Comparison of ENCODE assay signal across 27 mouse cellular contexts in genomic region chr16:88941106-88941505, GRCm38 (mm10). TPM values are rescaled to one million over a fixed set of nuclear protein-coding genes. Genes with fewer than 3 reads are reported as not detected.
DNase-seq lines count a peak whose midpoint lies in the region; ATAC-seq and TF ChIP-seq lines count a peak whose summit lies in the region.
"Had no signal": no experiment of that assay in that cellular context is flagged by ENCODE, and none has a peak within 500 bp of the region (broad histone marks: within the 10 kb centered on the region; RNA-seq: fewer than 3 reads in every experiment).

No protein-coding gene starts in this region.

- H3K9me3 ChIP-seq in forebrain, embryonic 14.5 days (replicated peaks; ENCODE audit: control insufficient read depth, low read length): no peaks in the 10 kb centered on the region
- H3K9me3 ChIP-seq in forebrain, embryonic 11.5 days (ENCODE audit: control insufficient read depth, low read length): no peaks in the 10 kb centered on the region; the same call in 1 of the 2 replicates
- H3K9me3 ChIP-seq in forebrain, embryonic 16.5 days (ENCODE audit: control insufficient read depth, low read length): no peaks in the 10 kb centered on the region
- H3K9me3 ChIP-seq: embryonic facial prominence, embryonic 13.5 days; heart, embryonic 15.5 days; hindbrain, embryonic 15.5 days had no signal

- H3K4me1 ChIP-seq in forebrain, embryonic 14.5 days (ENCODE audit: control insufficient read depth, insufficient read depth, low read length): no peaks in the 10 kb centered on the region
- H3K4me1 ChIP-seq in forebrain, embryonic 11.5 days (replicated peaks; ENCODE audit: control insufficient read depth, insufficient read depth, low read length): no peaks in the 10 kb centered on the region
- H3K4me1 ChIP-seq in forebrain, embryonic 16.5 days (replicated peaks; ENCODE audit: control insufficient read depth, insufficient read depth, low read length): 0 out of 2 replicates have a peak, but pooled peaks cover 3% of the 10 kb centered on the region
- H3K4me1 ChIP-seq: embryonic facial prominence, embryonic 13.5 days; heart, embryonic 15.5 days; hindbrain, embryonic 15.5 days had no signal

- no peaks in the 10 kb centered on the region for H3K27me3 ChIP-seq in forebrain, embryonic 14.5 days (replicated peaks; ENCODE audit: control insufficient read depth, insufficient read depth, low read length)
- H3K27me3 ChIP-seq in forebrain, embryonic 11.5 days (ENCODE audit: control insufficient read depth, insufficient read depth, low read length): no peaks in the 10 kb centered on the region
- no peaks in the 10 kb centered on the region for H3K27me3 ChIP-seq in forebrain, embryonic 16.5 days (replicated peaks; ENCODE audit: control insufficient read depth, insufficient read depth, low read length)
- H3K27me3 ChIP-seq: embryonic facial prominence, embryonic 13.5 days; heart, embryonic 15.5 days; hindbrain, embryonic 15.5 days had no signal

- H3K27ac ChIP-seq in forebrain, embryonic 14.5 days (ENCODE audit: low read depth, low read length): no peak overlapping the region
- H3K27ac ChIP-seq in forebrain, embryonic 11.5 days (ENCODE audit: low read depth, low read length): no peak overlapping the region
- H3K27ac ChIP-seq in forebrain, embryonic 16.5 days (ENCODE audit: low read length): no peak overlapping the region
- H3K27ac ChIP-seq: embryonic facial prominence, embryonic 13.5 days; heart, adult 2 months; heart, embryonic 15.5 days; hindbrain, embryonic 15.5 days had no signal

- no peak overlapping the region for H3K4me2 ChIP-seq in forebrain, embryonic 14.5 days (ENCODE audit: low read length)
- no peak overlapping the region for H3K4me2 ChIP-seq in forebrain, embryonic 11.5 days (ENCODE audit: low read depth, low read length, severe bottlenecking)
- no peak overlapping the region for H3K4me2 ChIP-seq in forebrain, embryonic 16.5 days (ENCODE audit: low read length)
- H3K4me2 ChIP-seq: embryonic facial prominence, embryonic 13.5 days; heart, embryonic 11.5 days; heart, embryonic 15.5 days; hindbrain, embryonic 15.5 days had no signal

- H3K36me3 ChIP-seq in forebrain, embryonic 14.5 days (ENCODE audit: control insufficient read depth, insufficient read depth, low read length): no peaks in the 10 kb centered on the region
- no peaks in the 10 kb centered on the region for H3K36me3 ChIP-seq in forebrain, embryonic 11.5 days (ENCODE audit: control insufficient read depth, insufficient read depth, low read length)
- H3K36me3 ChIP-seq in forebrain, embryonic 16.5 days (ENCODE audit: control insufficient read depth, insufficient read depth): no peaks in the 10 kb centered on the region
- H3K36me3 ChIP-seq: embryonic facial prominence, embryonic 13.5 days; heart, embryonic 15.5 days; hindbrain, embryonic 15.5 days had no signal

- no peak overlapping the region for H3K9ac ChIP-seq in forebrain, embryonic 14.5 days (ENCODE audit: low read length)
- H3K9ac ChIP-seq in forebrain, embryonic 11.5 days (ENCODE audit: low read length): no peak overlapping the region
- H3K9ac ChIP-seq in forebrain, embryonic 16.5 days (replicated peaks; ENCODE audit: low read depth, low read length): no peak overlapping the region
- H3K9ac ChIP-seq: embryonic facial prominence, embryonic 13.5 days; heart, embryonic 15.5 days; hindbrain, embryonic 15.5 days had no signal

- TF ChIP-seq POLR2A in brain, embryonic 14.5 days (IDR thresholded peaks at IDR 0.05; ENCODE audit: borderline replicate concordance, extremely low read depth, insufficient read depth, insufficient read length, poor library complexity, severe bottlenecking): no peak

- 69% methylated on average over 6 of the region's 6 CpGs for WGBS in forebrain, embryonic 14.5 days
- 85% methylated on average over 6 of the region's 6 CpGs for WGBS in forebrain, embryonic 11.5 days
- whole genome bisulfite sequencing in forebrain, embryonic 16.5 days: 55% methylated on average over 6 of the region's 6 CpGs

- DNase-seq in forebrain, embryonic 14.5 days (ENCODE audit: low spot score): peak; percentile 51
- no peak for DNase-seq in forebrain, embryonic 11.5 days (ENCODE audit: low spot score)
- peak; percentile 1 to 55 for DNase-seq in layer of hippocampus, postnatal 14 days (ENCODE audit: low spot score in 2 of 2)
- no peak for DNase-seq in layer of hippocampus, adult 11-12 months (ENCODE audit: low spot score)
- DNase-seq in brain, embryonic 14.5 days (ENCODE audit: low read depth): peak; percentile 70
- DNase-seq in frontal cortex, postnatal 25 days (ENCODE audit: low spot score in 2 of 2): no peak
- DNase-seq: adrenal gland, adult 2 months; adrenal gland, postnatal 25 days; cerebellum, adult 11-12 months; cerebellum, postnatal 25 days; gastrocnemius, postnatal 14 days; heart, adult 2 months; heart, postnatal 14 days; kidney, adult 18-20 months had no signal

- no peak for TF ChIP-seq CTCF in brain, embryonic 14.5 days (IDR thresholded peaks at IDR 0.05; ENCODE audit: borderline replicate concordance, extremely low read depth, insufficient read depth, insufficient read length)

- ATAC-seq in forebrain, embryonic 14.5 days: peak; percentile 50; the same call in 1 of the 2 replicates
- no peak for ATAC-seq in forebrain, embryonic 11.5 days (replicated peaks; ENCODE audit: low FRiP score)
- peak; percentile 58 for ATAC-seq in forebrain, embryonic 16.5 days

- H3K4me3 ChIP-seq in forebrain, embryonic 14.5 days (ENCODE audit: low read depth, low read length): no peak overlapping the region
- no peak overlapping the region for H3K4me3 ChIP-seq in forebrain, embryonic 11.5 days (ENCODE audit: low read depth, low read length)
- no peak overlapping the region for H3K4me3 ChIP-seq in forebrain, embryonic 16.5 days (replicated peaks; ENCODE audit: low read length)
- H3K4me3 ChIP-seq: embryonic facial prominence, embryonic 13.5 days; heart, adult 2 months; heart, embryonic 15.5 days; hindbrain, embryonic 15.5 days had no signal

RNA-seq across cellular contexts. Expression of gene Krtap19-9b, which starts 9.0 kb away (rescaled TPM):
- polyA plus RNA-seq in forebrain, embryonic 14.5 days (2014; fragmentation: Nextera tagmentation; extraction: Ambion mirVana): not detected in 2 replicates
- not detected in 2 replicates for polyA plus RNA-seq in forebrain, embryonic 11.5 days (2014; fragmentation: Nextera tagmentation; extraction: Ambion mirVana)
- not detected for total RNA-seq in layer of hippocampus, postnatal 14 days (2021)
- not detected in 2 replicates for polyA plus RNA-seq in brain, embryonic 14.5 days (2012; rRNA removed)
- polyA plus RNA-seq in forebrain, embryonic 16.5 days (2015; fragmentation: Nextera tagmentation; extraction: Ambion mirVana): not detected in 2 replicates
- total RNA-seq: adrenal gland, adult 2 months; adrenal gland, postnatal 25 days; ES-E14; gastrocnemius, adult 18-20 months; gastrocnemius, postnatal 14 days; heart, adult 2 months; heart, postnatal 14 days; hematopoietic stem cell, adult 5-6 weeks had no signal
- polyA plus RNA-seq: adrenal gland, adult 2 months; cortical plate, adult 2 months; embryonic facial prominence, embryonic 13.5 days; frontal cortex, adult 2 months; gonadal fat pad, adult 2 months; heart, adult 2 months; heart, embryonic 11.5 days; heart, embryonic 15.5 days; hindbrain, embryonic 15.5 days; intestine, embryonic 14.5 days; kidney, embryonic 14.5 days had no signal

RNA-seq across cellular contexts. Expression of gene Krtap16-3, which starts 21.6 kb away (rescaled TPM):
- polyA plus RNA-seq in forebrain, embryonic 14.5 days (2014; fragmentation: Nextera tagmentation; extraction: Ambion mirVana): not detected in 2 replicates
- polyA plus RNA-seq in forebrain, embryonic 11.5 days (2014; fragmentation: Nextera tagmentation; extraction: Ambion mirVana): not detected in 2 replicates
- not detected for total RNA-seq in layer of hippocampus, postnatal 14 days (2021)
- polyA plus RNA-seq in brain, embryonic 14.5 days (2012; rRNA removed): not detected in 2 replicates
- polyA plus RNA-seq in forebrain, embryonic 16.5 days (2015; fragmentation: Nextera tagmentation; extraction: Ambion mirVana): not detected in 2 replicates
- total RNA-seq: adrenal gland, adult 2 months; adrenal gland, postnatal 25 days; ES-E14; gastrocnemius, adult 18-20 months; gastrocnemius, postnatal 14 days; heart, adult 2 months; heart, postnatal 14 days; hematopoietic stem cell, adult 5-6 weeks had no signal
- polyA plus RNA-seq: adrenal gland, adult 2 months; cortical plate, adult 2 months; embryonic facial prominence, embryonic 13.5 days; frontal cortex, adult 2 months; gonadal fat pad, adult 2 months; heart, adult 2 months; heart, embryonic 11.5 days; heart, embryonic 15.5 days; hindbrain, embryonic 15.5 days; intestine, embryonic 14.5 days; kidney, embryonic 14.5 days had no signal

RNA-seq across cellular contexts. Expression of gene Krtap19-5, which starts 44.8 kb away (rescaled TPM):
- not detected in 2 replicates for polyA plus RNA-seq in forebrain, embryonic 14.5 days (2014; fragmentation: Nextera tagmentation; extraction: Ambion mirVana)
- not detected in 2 replicates for polyA plus RNA-seq in forebrain, embryonic 11.5 days (2014; fragmentation: Nextera tagmentation; extraction: Ambion mirVana)
- total RNA-seq in layer of hippocampus, postnatal 14 days (2021): not detected
- not detected in 2 replicates for polyA plus RNA-seq in brain, embryonic 14.5 days (2012; rRNA removed)
- not detected in 2 replicates for polyA plus RNA-seq in forebrain, embryonic 16.5 days (2015; fragmentation: Nextera tagmentation; extraction: Ambion mirVana)
- total RNA-seq: adrenal gland, adult 2 months; adrenal gland, postnatal 25 days; ES-E14; gastrocnemius, postnatal 14 days; heart, adult 2 months; heart, postnatal 14 days; hematopoietic stem cell, adult 5-6 weeks had no signal
- polyA plus RNA-seq: adrenal gland, adult 2 months; cortical plate, adult 2 months; embryonic facial prominence, embryonic 13.5 days; frontal cortex, adult 2 months; gonadal fat pad, adult 2 months; heart, adult 2 months; heart, embryonic 11.5 days; heart, embryonic 15.5 days; hindbrain, embryonic 15.5 days; intestine, embryonic 14.5 days; kidney, embryonic 14.5 days had no signal

RNA-seq across cellular contexts. Expression of gene Krtap19-4, which starts 56.2 kb away (rescaled TPM):
- not detected in 2 replicates for polyA plus RNA-seq in forebrain, embryonic 14.5 days (2014; fragmentation: Nextera tagmentation; extraction: Ambion mirVana)
- polyA plus RNA-seq in forebrain, embryonic 11.5 days (2014; fragmentation: Nextera tagmentation; extraction: Ambion mirVana): not detected in 2 replicates
- not detected for total RNA-seq in layer of hippocampus, postnatal 14 days (2021)
- not detected in 2 replicates for polyA plus RNA-seq in brain, embryonic 14.5 days (2012; rRNA removed)
- polyA plus RNA-seq in forebrain, embryonic 16.5 days (2015; fragmentation: Nextera tagmentation; extraction: Ambion mirVana): not detected in 2 replicates
- total RNA-seq: adrenal gland, adult 2 months; adrenal gland, postnatal 25 days; ES-E14; gastrocnemius, adult 18-20 months; gastrocnemius, postnatal 14 days; heart, adult 2 months; heart, postnatal 14 days; hematopoietic stem cell, adult 5-6 weeks had no signal
- polyA plus RNA-seq: adrenal gland, adult 2 months; cortical plate, adult 2 months; embryonic facial prominence, embryonic 13.5 days; frontal cortex, adult 2 months; gonadal fat pad, adult 2 months; heart, adult 2 months; heart, embryonic 11.5 days; heart, embryonic 15.5 days; hindbrain, embryonic 15.5 days; intestine, embryonic 14.5 days; kidney, embryonic 14.5 days had no signal

Comparison
In these comparisons a context has a peak if more than half of its experiments do, and no peak if none do; other contexts are left out.
1. DNase-seq: peak in forebrain, embryonic 14.5 days (single experiment), layer of hippocampus, postnatal 14 days (2 of 2) and brain, embryonic 14.5 days (single experiment); none in forebrain, embryonic 11.5 days (single experiment), layer of hippocampus, adult 11-12 months (single experiment) and frontal cortex, postnatal 25 days (0 of 2).